10 mouse cellular contexts compared by ENCODE assay signal in the genomic region with DNA sequence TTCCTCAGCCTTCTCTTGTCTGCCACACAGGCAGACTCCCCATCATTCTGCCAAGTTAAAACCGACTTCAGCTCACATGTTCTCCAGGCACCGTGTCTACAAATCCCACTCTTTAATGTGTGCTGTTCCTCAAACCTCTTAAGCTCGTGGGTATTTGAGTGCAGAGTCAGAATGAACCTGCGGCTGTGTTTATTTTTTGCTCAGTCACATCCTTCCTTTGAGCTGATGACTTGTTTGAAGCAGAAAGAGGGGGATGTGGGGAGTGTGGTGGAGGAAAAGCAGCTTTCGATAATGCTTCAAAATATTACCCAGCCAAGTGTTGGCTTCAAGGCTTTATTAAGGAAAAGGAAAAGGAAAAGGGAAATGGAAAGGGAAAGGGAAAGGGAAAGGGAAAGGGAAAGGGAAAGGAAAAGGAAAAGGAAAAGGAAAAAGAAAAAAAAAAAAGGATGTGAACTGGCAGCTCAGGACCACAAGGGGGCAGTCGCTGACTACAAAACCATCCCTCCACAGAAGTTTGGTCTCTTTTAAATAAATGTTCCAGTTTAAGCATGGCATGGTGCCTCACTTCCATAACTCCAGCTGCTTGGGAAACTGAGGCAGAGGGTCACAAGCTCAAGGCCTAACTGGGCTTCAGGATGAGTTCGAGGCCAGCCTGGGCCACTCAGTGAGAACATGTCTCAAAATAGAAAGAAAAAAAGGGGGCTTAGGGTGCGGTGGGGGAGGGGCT.
DNase-seq lines count a peak whose midpoint lies in the region; ATAC-seq and TF ChIP-seq lines count a peak whose summit lies in the region.
"Had no signal": no experiment of that assay in that cellular context is flagged by ENCODE, and none has a peak within 500 bp of the region (broad histone marks: within the 10 kb centered on the region; RNA-seq: fewer than 3 reads in every experiment).

No protein-coding gene starts in this region.

- H3K79me3 ChIP-seq in C2C12 (ENCODE audit: low read depth), result no peaks in the 10 kb centered on the region

- no peak for ATAC-seq in hindbrain, embryonic 11.5 days (ENCODE audit: low FRiP score)
- ATAC-seq in inflammation-experienced regulatory T-cells, adult 6 months, result peak; percentile 58

- H3K27me3 ChIP-seq in hindbrain, embryonic 11.5 days (ENCODE audit: control insufficient read depth, insufficient read depth, low read length), result no peaks in the 10 kb centered on the region
- peaks cover 4% of the 10 kb centered on the region; the same call in 1 of the 2 replicates for H3K27me3 ChIP-seq in hindbrain, embryonic 10.5 days (ENCODE audit: insufficient read depth, poor library complexity, severe bottlenecking)
- no peaks in the 10 kb centered on the region for H3K27me3 ChIP-seq in C2C12 (ENCODE audit: control insufficient read depth, insufficient read depth, insufficient read length)

- H3K4me3 ChIP-seq in hindbrain, embryonic 11.5 days (ENCODE audit: low read depth, low read length), result no peak overlapping the region
- no peak overlapping the region for H3K4me3 ChIP-seq in hindbrain, embryonic 10.5 days
- H3K4me3 ChIP-seq in C2C12 (ENCODE audit: insufficient read depth, poor library complexity, severe bottlenecking), result no peak overlapping the region
- H3K4me3 ChIP-seq: limb, embryonic 15.5 days; stomach, embryonic 15.5 days had no signal

- H3K9me3 ChIP-seq in hindbrain, embryonic 11.5 days (ENCODE audit: control insufficient read depth, low read length), result no peaks in the 10 kb centered on the region
- no peaks in the 10 kb centered on the region for H3K9me3 ChIP-seq in hindbrain, embryonic 10.5 days
- H3K9me3 ChIP-seq: limb, embryonic 15.5 days; stomach, embryonic 15.5 days had no signal

- no peak overlapping the region for H3K9ac ChIP-seq in hindbrain, embryonic 11.5 days (ENCODE audit: low read depth, low read length)
- H3K9ac ChIP-seq: limb, embryonic 15.5 days; stomach, embryonic 15.5 days had no signal

- H3K4me1 ChIP-seq in hindbrain, embryonic 11.5 days (replicated peaks; ENCODE audit: control insufficient read depth, insufficient read depth, low read length), result no peaks in the 10 kb centered on the region
- H3K4me1 ChIP-seq in hindbrain, embryonic 10.5 days (replicated peaks), result no peaks in the 10 kb centered on the region
- H3K4me1 ChIP-seq: limb, embryonic 15.5 days; stomach, embryonic 15.5 days had no signal

- H3K27ac ChIP-seq in hindbrain, embryonic 11.5 days (ENCODE audit: low read depth, low read length), result no peak overlapping the region
- H3K27ac ChIP-seq in hindbrain, embryonic 10.5 days, result no peak overlapping the region
- H3K27ac ChIP-seq: limb, embryonic 15.5 days; stomach, embryonic 15.5 days had no signal

- H3K79me2 ChIP-seq in C2C12 (ENCODE audit: control insufficient read depth, insufficient read depth), result no peaks in the 10 kb centered on the region

- 61% methylated on average over 8 of the region's 8 CpGs for WGBS in hindbrain, embryonic 11.5 days
- WGBS in hindbrain, embryonic 10.5 days, result 57% methylated on average over 8 of the region's 8 CpGs

- TF ChIP-seq CTCF in C2C12 (IDR thresholded peaks at IDR 0.05; ENCODE audit: control insufficient read depth, insufficient read depth, insufficient read length), result peak; percentile 13

- DNase-seq in hindbrain, embryonic 11.5 days (ENCODE audit: low spot score), result peak; percentile 57
- DNase-seq in hindbrain, embryonic 10.5 days (ENCODE audit: low spot score), result no peak
- peak; percentile 28 for DNase-seq in R1 (ENCODE audit: low read depth, low spot score)
- DNase-seq in retina, postnatal 1 day, result peak; percentile 55
- no peak for DNase-seq in ovary, postnatal 36 days (ENCODE audit: low spot score)
- DNase-seq in cerebellum, adult 9-10 months, result no peak

- H3K4me2 ChIP-seq in hindbrain, embryonic 11.5 days (replicated peaks; ENCODE audit: low read depth, low read length), result no peak overlapping the region
- H3K4me2 ChIP-seq: limb, embryonic 15.5 days; stomach, embryonic 15.5 days had no signal

- H3K36me3 ChIP-seq in hindbrain, embryonic 11.5 days (ENCODE audit: control insufficient read depth, insufficient read depth, low read length), result no peaks in the 10 kb centered on the region
- H3K36me3 ChIP-seq in hindbrain, embryonic 10.5 days, result no peaks in the 10 kb centered on the region
- no peaks in the 10 kb centered on the region for H3K36me3 ChIP-seq in C2C12 (ENCODE audit: control insufficient read depth, insufficient read depth)
- H3K36me3 ChIP-seq: limb, embryonic 15.5 days; stomach, embryonic 15.5 days had no signal

- H3ac ChIP-seq in C2C12 (ENCODE audit: control insufficient read depth, insufficient read length, low read depth), result no peak overlapping the region

TF ChIP-seq in C2C12, 6 proteins besides CTCF, POLR2A, EP300 and RAD21:
- TF ChIP-seq MYOG (IDR thresholded peaks at IDR 0.05; ENCODE audit: control insufficient read depth, extremely low read depth, insufficient read length) (no peak), MYOD1 (IDR thresholded peaks at IDR 0.05; ENCODE audit: control insufficient read depth, insufficient read length, low read depth) (no peak), FOSL1 (IDR thresholded peaks at IDR 0.05; ENCODE audit: insufficient read depth, low read length, poor library complexity, severe bottlenecking) (no peak)

Comparison
In these comparisons a context has a peak if more than half of its experiments do, and no peak if none do; other contexts are left out.
1. DNase-seq: peak in hindbrain, embryonic 11.5 days (single experiment), R1 (single experiment) and retina, postnatal 1 day (single experiment); none in hindbrain, embryonic 10.5 days (single experiment), ovary, postnatal 36 days (single experiment) and cerebellum, adult 9-10 months (single experiment).